Mouse (Mus musculus) liver, embryonic 14.5 days (tissue): ENCODE results near the gene Cacna1a.

Experiments
- CTCF ChIP-seq: IDR thresholded peaks from 2 replicates; pipeline ENCODE4 v1.5.1; 2016; ENCODE audit warnings: antibody characterized with exemption, low read depth, control low read depth
- EP300 ChIP-seq: IDR thresholded peaks from 2 replicates; pipeline ENCODE4 v1.6.1; 2016; ENCODE audit warnings: antibody characterized with exemption, low read depth

GRCm38 (mm10) chr8:84681476-84681875 lies 293.2 kb downstream of the Cacna1a start:
- TF ChIP-seq EP300: no peak
- no peak for TF ChIP-seq CTCF
